Mouse (Mus musculus) gastrocnemius, postnatal 36 days (tissue): ENCODE data around the gene Katna1. TPM values are rescaled to one million over a fixed set of nuclear protein-coding genes. Genes with fewer than 3 reads are reported as not detected.

ENCODE experiments used
- DNase-seq, 2 experiments: peaks; one replicate each; pipeline ENCODE4 v3.0.0; 2022
- intact Hi-C: fragments of 180-260 bp; cut with DNase I; formaldehyde crosslinking; loops from one replicate; pipeline ENCODE4 v1.15.1; 2025
- total RNA-seq, 2 experiments: library from RNA; stranded (reverse); gene quantifications; 2 replicates each; pipeline ENCODE4 v1.2.3; 2021

Katna1 gene
- total RNA-seq, 2 experiments from 2014 or later = 10.4 to 10.8 TPM

DNA sequence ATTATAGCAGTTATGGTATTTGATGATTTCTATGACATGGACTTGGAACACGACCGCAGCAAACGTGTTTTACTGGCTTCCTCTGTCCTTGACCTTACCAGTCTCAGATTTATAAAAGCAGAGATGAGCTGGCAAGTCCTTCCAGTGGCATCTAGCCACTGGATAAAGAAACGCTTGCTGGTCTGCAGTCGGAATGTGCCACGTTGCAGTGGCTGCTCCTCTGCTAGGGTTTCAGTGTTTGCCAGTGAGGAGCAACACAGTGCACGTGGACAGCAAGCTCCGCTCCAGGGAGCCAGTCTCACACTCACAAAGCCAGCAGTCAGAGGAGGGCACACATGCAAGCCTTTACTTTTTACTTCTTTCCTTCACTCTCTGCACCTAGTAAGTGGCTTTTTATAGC lies 49.6 kb downstream of the Katna1 start:
- DNase-seq = peak in 1 of 2 experiments; percentile 25
- intact Hi-C loops = no loop called here

DNA sequence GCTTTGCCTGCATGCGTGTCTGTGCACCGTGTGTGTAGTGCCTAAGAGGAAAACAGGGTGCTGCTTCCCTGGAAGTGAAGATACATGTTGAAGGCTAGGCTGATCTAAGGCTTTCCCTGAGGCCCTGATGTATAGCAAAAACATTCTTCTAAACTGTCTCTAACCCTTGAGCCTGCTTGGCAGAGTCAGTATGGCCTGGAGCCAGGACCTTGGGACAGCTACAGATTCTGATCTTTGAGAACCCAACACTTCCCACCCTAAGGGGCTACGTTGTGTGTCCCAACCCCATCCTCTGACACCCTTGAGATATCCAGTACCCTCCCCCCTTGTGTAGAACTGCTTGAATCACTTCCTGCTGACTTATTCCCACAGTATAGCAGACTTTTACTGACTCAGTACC lies 52.6 kb downstream of the Katna1 start:
- intact Hi-C loops = no loop called here
- no peak for DNase-seq

DNA sequence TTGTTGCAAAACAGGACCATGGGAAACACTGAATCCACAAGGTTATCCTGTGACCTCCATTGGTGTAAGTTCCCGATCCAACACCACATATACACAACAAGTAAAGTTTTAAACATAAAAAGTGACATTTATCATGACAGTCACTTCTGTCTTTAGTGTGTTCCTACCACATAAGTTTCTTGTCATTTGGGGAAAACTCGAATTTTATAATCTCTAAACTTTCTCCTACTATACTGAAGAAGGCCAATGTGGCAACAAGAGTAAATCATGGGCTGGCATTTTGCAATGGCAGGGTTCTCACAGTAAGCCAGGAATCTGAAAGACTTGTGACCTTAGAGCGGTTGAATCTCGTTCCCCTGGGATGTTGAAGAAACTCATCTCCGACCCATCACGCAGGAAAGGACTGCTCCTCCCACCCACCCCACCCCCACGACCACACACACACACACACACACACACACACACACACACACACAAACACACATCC lies 54.0 kb downstream of the Katna1 start:
- intact Hi-C loops = no loop called here

DNA sequence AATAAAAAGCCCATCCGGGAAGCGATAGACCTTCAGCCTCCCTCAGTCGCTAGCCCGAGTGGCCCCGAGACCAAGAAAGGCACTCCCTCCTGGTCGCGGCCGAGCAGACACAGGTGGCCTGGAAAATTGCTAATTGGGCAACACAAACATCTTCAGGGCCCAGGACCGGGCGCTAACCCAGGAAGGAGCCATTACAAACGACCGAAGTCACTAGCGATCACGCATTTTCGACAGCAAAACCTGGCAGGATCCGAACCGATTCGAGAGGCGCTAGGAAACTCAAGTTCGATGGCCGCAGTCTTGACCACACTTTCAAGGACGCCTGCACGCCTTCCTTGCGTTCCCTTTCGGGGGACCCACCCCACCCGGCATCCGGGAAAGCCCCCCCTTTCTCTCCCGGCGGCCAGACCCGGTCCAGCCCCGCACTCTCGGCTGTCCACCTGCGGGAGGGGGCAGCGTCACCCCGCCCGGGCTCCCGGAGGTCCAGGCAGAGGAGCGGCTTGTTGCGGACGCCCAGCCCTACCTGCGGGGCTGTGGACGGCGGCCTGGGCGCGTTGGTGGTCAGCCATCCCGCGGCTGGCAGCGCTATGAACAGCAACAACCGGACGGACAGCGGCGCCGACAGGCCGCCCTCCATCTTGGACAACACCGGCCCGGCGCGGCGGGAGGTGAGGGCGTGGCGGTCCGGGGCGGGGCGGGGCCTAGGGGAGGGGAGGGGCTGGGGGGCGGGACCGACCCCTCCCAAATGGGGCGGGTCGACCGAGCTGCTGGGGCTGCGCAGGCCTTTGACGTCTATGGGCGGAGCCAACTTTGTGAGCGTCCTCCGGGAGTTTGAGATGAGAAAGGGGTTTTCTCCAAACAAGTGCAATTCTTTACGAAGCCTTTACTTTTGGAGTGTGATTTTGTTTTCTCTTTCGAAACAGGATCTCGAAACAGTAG lies 54.7 kb downstream of the Katna1 start:
- peak; percentile 81 to 84 for DNase-seq
- intact Hi-C loops = no loop called here

More for the DNA sequence above, 54.0 kb downstream of the Katna1 start:
- DNase-seq = no peak

DNA sequence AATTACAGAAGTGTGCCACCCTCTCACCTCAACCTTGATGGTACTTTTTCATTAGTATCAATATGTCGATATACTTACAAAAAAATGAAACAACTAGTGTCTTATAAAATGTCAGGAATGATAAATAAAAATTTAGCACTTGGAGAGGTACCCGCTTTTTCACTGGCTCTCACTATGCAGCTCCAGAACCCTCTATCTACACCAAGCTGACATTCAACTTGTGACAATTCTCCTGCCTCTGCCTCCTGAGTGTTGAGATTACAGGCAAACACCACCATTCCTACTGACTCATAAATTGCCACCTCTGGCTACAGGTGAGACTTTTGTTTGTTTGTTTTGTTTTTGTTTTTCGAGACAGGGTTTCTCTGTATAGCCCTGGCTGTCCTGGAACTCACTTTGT lies 55.4 kb downstream of the Katna1 start:
- intact Hi-C loops = no loop called here

DNA sequence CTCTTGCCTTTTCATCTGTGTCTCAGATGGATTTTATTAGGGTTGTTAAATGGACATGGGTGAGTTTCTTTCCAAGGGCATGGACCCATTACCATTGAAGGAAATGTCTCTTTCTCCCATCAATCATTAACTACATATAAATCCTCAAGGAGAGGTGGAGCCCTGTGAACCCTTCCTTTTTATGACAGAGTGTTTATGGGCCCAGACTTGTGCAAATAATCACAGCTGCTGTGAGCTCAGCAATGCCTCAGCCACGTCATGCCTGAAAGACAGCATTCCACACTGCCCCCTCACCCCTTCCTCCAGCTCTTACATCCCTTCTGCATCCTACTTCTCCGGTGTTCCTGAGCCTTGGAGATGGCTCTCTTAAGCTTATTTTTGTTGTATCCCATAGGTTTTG lies 61.5 kb downstream of the Katna1 start:
- no peak for DNase-seq
- intact Hi-C loops = no loop called here

More for the DNA sequence above, 55.4 kb downstream of the Katna1 start:
- DNase-seq = no peak

DNA sequence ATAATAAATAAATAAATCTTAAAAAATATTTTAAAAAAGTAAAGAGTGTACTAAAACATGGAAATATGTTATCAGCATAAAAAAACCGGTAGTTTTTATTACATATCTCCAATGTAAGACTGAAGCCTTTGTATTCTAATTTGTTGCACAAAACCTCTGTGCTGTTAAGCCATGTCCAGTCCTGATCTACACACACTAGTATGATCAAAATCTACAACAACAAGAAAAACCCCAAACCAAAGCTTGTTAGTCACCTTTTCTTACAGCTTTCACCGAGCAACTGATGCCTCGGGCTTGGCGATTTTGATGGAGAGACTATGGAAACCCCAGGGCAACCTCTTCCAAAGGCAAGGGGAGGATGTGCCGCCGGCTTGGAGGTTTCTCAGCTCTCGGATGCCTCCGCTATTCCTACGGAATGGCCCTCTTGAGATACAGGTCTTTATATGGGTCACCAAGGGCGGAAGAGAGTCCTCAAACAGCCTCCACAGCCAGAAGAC lies 66.5 kb downstream of the Katna1 start:
- intact Hi-C loops = no loop called here
- no peak for DNase-seq

DNA sequence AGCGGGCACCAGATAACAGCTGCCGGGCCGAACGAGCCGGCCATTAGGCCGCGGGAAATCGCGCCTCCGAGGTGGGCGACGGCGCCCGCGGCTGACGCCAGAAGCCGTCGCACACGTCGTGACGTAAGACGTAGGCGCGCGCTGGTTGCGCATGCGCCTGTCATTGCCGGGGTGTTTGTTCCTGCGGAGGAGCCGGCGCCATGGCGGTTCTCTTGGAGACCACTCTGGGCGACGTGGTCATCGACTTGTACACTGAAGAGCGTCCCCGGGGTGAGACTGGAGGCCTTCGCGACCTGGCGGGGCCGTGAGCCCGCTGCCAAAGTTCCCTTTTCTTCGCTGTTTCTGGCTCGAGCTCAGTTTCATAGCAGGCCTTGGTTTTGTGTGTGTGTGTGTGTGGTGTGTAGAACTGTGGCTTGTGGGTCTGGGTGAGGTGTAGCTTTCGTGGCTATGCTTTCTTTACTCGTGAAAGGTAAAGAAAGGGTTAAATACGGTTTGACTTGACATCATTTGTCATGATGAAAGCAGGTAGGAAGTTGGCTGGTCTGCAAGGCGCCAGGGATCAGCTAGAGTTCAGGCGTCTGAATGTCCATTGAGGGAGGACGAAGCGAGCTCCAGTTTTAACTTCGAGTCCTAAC lies 67.1 kb downstream of the Katna1 start, which contains the start of the genes Ginm1 and Ppil4:
Ginm1 (minus strand) TSS at position 74 of the 635 bp plus-strand sequence.
Ppil4 (plus strand) TSS at position 141 of the 635 bp plus-strand sequence.
- intact Hi-C loops = no loop called here
- peak; percentile 86 to 87 for DNase-seq

DNA sequence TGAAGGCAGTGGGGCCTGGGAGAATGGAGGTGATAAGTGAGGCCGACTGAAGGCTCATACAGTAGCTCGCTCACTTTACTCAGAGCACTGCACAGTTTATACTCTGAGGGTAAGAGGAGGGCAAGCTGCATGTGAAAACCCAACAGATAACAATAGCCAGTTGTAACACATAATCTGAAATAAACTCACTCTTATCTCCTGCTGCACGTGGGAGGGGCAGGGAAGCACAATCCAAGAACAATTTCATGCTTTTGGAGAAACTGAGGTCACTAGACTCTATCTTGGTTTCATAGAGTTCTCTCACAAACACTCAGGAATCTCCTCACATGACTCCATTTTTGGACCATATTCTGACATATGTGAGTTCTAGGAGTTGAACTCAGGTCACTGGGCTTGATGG lies 75.5 kb downstream of the Katna1 start:
- intact Hi-C loops = no loop called here

DNA sequence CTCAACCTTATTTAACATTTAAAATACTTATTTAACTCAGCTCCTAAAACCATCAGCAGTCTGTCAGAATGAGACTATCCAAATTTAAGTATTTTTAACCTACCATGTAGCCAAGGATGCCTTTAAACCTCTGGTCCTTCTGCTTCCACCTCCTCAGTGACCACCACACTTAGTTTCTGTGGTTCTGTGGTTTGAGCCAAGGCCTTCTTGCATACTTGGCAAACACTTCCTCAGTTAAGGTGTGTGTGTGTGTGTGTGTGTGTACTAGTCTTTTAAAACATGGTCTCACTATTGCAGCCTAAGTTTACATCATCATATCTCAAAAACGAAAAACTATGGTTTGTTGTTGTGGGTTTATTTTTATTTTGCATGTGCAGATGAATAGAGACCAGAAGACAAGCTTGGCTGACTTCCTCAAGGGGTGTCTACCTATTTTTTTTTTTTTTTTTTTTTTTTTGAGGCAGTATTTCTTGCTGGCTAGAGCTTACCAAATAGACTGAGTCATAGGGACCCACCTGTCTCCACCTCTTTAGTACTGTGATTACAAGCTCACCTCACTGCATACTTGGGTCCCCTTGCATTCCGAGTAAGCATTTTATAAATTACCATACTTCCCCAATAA lies 76.8 kb downstream of the Katna1 start:
- no peak for DNase-seq
- intact Hi-C loops = no loop called here

More for the DNA sequence above, 75.5 kb downstream of the Katna1 start:
- no peak for DNase-seq

DNA sequence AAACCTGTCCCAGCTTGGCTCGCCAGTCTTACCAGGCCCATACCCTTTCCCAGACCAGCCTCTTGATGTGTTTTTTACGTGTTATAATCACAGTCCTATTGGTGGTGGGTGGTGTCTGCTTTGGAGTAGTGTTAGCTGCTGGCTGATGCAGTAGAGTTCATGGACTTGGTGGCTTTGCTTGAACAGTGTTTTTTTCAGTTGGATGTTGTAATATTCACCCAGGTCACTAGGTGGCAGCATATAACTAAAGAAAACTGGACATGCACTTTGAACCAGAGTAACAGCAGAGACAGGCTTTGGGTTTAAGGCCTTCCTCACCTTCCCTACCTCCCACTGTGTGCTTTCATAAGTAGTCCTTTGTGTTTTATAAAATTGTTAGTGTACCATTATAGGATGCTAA lies 84.1 kb downstream of the Katna1 start:
- intact Hi-C loops = loop anchor here (5.0 kb wide), 3 partner anchors 62 to 427 kb away; no protein-coding TSS in a partner anchor

More for the DNA sequence above, 84.1 kb downstream of the Katna1 start:
- DNase-seq = no peak

Other genes starting within 250 kb of the Katna1 start
- 1 to 10 TPM; 1.9 to 2.2 TPM for gene Lrp11, start 136.2 kb upstream of the Katna1 start, total RNA-seq
- gene Nup43, start 58.5 kb upstream of the Katna1 start, total RNA-seq = 1 to 10 TPM; 4.5 to 5.6 TPM
- gene Pcmt1, start 44.9 kb upstream of the Katna1 start, total RNA-seq = 100 to 1,000 TPM; 102 to 104 TPM
- gene Lats1, start 44.8 kb upstream of the Katna1 start, total RNA-seq = 10 to 100 TPM in 1 of 2 experiments, 1 to 10 TPM in 1; 9.3 to 11.5 TPM
- 100 to 1,000 TPM in 1 of 2 experiments, 10 to 100 TPM in 1; 75.8 to 106 TPM for gene Ginm1, start 66.8 kb downstream of the Katna1 start, total RNA-seq
- 10 to 100 TPM in 1 of 2 experiments, 1 to 10 TPM in 1; 9.2 to 11.5 TPM for gene Ppil4, start 66.9 kb downstream of the Katna1 start, total RNA-seq
- under 1 TPM; 0.05 to 0.12 TPM for gene Zc3h12d, start 106.5 kb downstream of the Katna1 start, total RNA-seq
- gene Tab2, start 230.2 kb downstream of the Katna1 start, total RNA-seq = 10 to 100 TPM; 72.7 to 80.3 TPM